Mouse (Mus musculus) heart, postnatal 25 days (tissue): ENCODE results near the gene Acad10. TPM values are rescaled to one million over a fixed set of nuclear protein-coding genes. Genes with fewer than 3 reads are reported as not detected.

Experiments
- DNase-seq: peaks from one replicate; pipeline ENCODE4 v3.0.0; 2022; ENCODE audit warnings: low spot score
- intact Hi-C: fragments of 180-260 bp; cut with DNase I; formaldehyde crosslinking; loops from one replicate; pipeline ENCODE4 v1.15.1; 2025
- total RNA-seq, 2 experiments: library from RNA; stranded (reverse); gene quantifications; 2 replicates each; pipeline ENCODE4 v1.2.3; 2021

Gene Acad10
- total RNA-seq, 2 experiments from 2014 or later: 18.6 to 21.7 TPM

- DNase-seq: no peak
- intact Hi-C loops: no loop called here
Observed at GRCm38 (mm10) chr5:121581945-121582344, 78.4 kb downstream of the Acad10 start.

- no peak for DNase-seq
- intact Hi-C loops: no loop called here
Observed at GRCm38 (mm10) chr5:121576927-121577488, 83.3 kb downstream of the Acad10 start.

- intact Hi-C loops: no loop called here
- DNase-seq: no peak
Observed at GRCm38 (mm10) chr5:121575867-121576266, 84.4 kb downstream of the Acad10 start.

GRCm38 (mm10) chr5:121574145-121574544 is 86.2 kb downstream of the Acad10 start:
- intact Hi-C loops: no loop called here
- no peak for DNase-seq

Other genes with a start within 250 kb of the Acad10 start
- 10 to 100 TPM in 1 of 2 experiments, 1 to 10 TPM in 1; 8.2 to 10.1 TPM for gene Tmem116, start 208.6 kb downstream of the Acad10 start, total RNA-seq
- 10 to 100 TPM; 83.2 to 84.7 TPM for gene Erp29, start 208.0 kb downstream of the Acad10 start, total RNA-seq
- gene Adam1b, start 157.1 kb downstream of the Acad10 start, total RNA-seq: not detected
- 1 to 10 TPM; 1.8 to 2.4 TPM for gene Adam1a, start 115.0 kb downstream of the Acad10 start, total RNA-seq
- not detected for gene Gm42878, start 115.0 kb downstream of the Acad10 start, total RNA-seq
- 10 to 100 TPM; 70.2 to 77.1 TPM for gene Mapkapk5, start 114.6 kb downstream of the Acad10 start, total RNA-seq
- 100 to 1,000 TPM; 247 TPM for gene Aldh2, start 66.7 kb downstream of the Acad10 start, total RNA-seq
- gene Acad12, start 41.6 kb downstream of the Acad10 start, total RNA-seq: 10 to 100 TPM; 54.1 to 60.7 TPM
- 10 to 100 TPM; 26.7 to 27.0 TPM for gene Brap, start within 50 bp of the Acad10 start, total RNA-seq
- 100 to 1,000 TPM; 148 to 159 TPM for gene Atxn2, start 50.8 kb upstream of the Acad10 start, total RNA-seq
- gene Sh2b3, start 177.1 kb upstream of the Acad10 start, total RNA-seq: 10 to 100 TPM; 20.3 to 27.3 TPM
- gene Pheta1, start 188.5 kb upstream of the Acad10 start, total RNA-seq: 10 to 100 TPM; 12.2 to 13.2 TPM